In the genomic region with DNA sequence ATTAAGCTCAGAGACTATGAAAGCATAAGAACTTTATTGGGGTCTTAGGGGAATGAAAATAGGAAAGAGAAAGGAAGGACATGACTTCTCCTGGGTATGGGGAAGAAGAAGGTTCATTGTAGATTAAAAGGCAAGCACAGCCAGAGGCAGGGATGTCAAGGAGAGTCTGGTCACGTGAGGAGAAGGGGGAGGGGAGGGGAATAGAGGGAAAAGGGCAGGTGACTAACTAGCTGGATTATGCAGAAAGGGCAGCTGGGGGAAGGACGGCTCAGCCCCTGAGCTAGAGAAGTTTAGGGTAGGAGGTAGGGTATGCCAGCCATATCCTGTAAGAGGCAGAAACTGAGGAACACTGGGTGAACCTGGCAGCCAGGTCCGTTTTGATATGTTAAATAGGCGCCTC, we compare ENCODE assay signal across 17 mouse cellular contexts. TPM values are rescaled to one million over a fixed set of nuclear protein-coding genes. Genes with fewer than 3 reads are reported as not detected.
A peak's percentile ranks its signal among the peaks of the same experiment; 100 is the strongest.
DNase-seq lines count a peak whose midpoint lies in the region; ATAC-seq and TF ChIP-seq lines count a peak whose summit lies in the region.
"Had no signal": no experiment of that assay in that cellular context is flagged by ENCODE, and none has a peak within 500 bp of the region (broad histone marks: within the 10 kb centered on the region; RNA-seq: fewer than 3 reads in every experiment).

No protein-coding gene starts in this region.

- no peaks in the 10 kb centered on the region for H3K79me2 ChIP-seq in MEL (ENCODE audit: control insufficient read depth, insufficient read depth, low read length, poor library complexity)

- no peak overlapping the region for H3K27ac ChIP-seq in MEL (ENCODE audit: control insufficient read depth, low read depth, low read length)
- H3K27ac ChIP-seq in stomach, postnatal 0 days (replicated peaks) = no peak overlapping the region
- no peak overlapping the region for H3K27ac ChIP-seq in thymus, adult 2 months (ENCODE audit: control insufficient read depth, insufficient read depth, low read length)
- H3K27ac ChIP-seq in forebrain, embryonic 12.5 days = no peak overlapping the region
- H3K27ac ChIP-seq: embryonic facial prominence, embryonic 13.5 days; forebrain, embryonic 10.5 days; hindbrain, embryonic 14.5 days; kidney, postnatal 0 days; liver, embryonic 15.5 days had no signal

- H3K9me3 ChIP-seq in megakaryocyte, embryonic 14.5 days = no peaks in the 10 kb centered on the region
- H3K9me3 ChIP-seq in MEL (replicated peaks; ENCODE audit: insufficient read depth, low read length) = no peaks in the 10 kb centered on the region
- no peaks in the 10 kb centered on the region for H3K9me3 ChIP-seq in stomach, postnatal 0 days (ENCODE audit: control insufficient read depth, low read length)
- no peaks in the 10 kb centered on the region for H3K9me3 ChIP-seq in forebrain, embryonic 12.5 days
- H3K9me3 ChIP-seq: embryonic facial prominence, embryonic 13.5 days; forebrain, embryonic 10.5 days; liver, embryonic 15.5 days had no signal

- ATAC-seq in megakaryocyte, adult 5-6 weeks (ENCODE audit: poor library complexity, severe bottlenecking) = no peak
- ATAC-seq in stomach, postnatal 0 days (ENCODE audit: low FRiP score, low TSS enrichment) = no peak
- no peak for ATAC-seq in forebrain, embryonic 12.5 days (ENCODE audit: low FRiP score)
- ATAC-seq: activated CD4-positive, CD25-positive, alpha-beta regulatory T cell, adult 4 months had no signal

- TF ChIP-seq POLR2A in MEL (IDR thresholded peaks at IDR 0.05; ENCODE audit: control insufficient read depth in 1 of 2, insufficient read depth in 1 of 2, low read depth in 1 of 2, low read length in 2 of 2, poor library complexity in 1 of 2) = no peak
- TF ChIP-seq POLR2A in thymus, adult 2 months (IDR thresholded peaks at IDR 0.05; ENCODE audit: control insufficient read depth, extremely low read depth, insufficient read depth, low read length, poor library complexity) = no peak

- no peak overlapping the region for H3K4me2 ChIP-seq in stomach, postnatal 0 days (replicated peaks; ENCODE audit: low read depth)
- H3K4me2 ChIP-seq in forebrain, embryonic 12.5 days = no peak overlapping the region
- H3K4me2 ChIP-seq: embryonic facial prominence, embryonic 13.5 days; hindbrain, embryonic 14.5 days; liver, embryonic 15.5 days had no signal

- H3K9ac ChIP-seq in MEL (ENCODE audit: control insufficient read depth, low read depth, low read length, poor library complexity, severe bottlenecking) = no peak overlapping the region
- H3K9ac ChIP-seq in stomach, postnatal 0 days (ENCODE audit: low read length) = no peak overlapping the region
- H3K9ac ChIP-seq in forebrain, embryonic 12.5 days = no peak overlapping the region
- H3K9ac ChIP-seq: embryonic facial prominence, embryonic 13.5 days; hindbrain, embryonic 14.5 days; liver, embryonic 15.5 days had no signal

- H3K36me3 ChIP-seq in megakaryocyte, embryonic 14.5 days (replicated peaks; ENCODE audit: low read length) = no peaks in the 10 kb centered on the region
- H3K36me3 ChIP-seq in MEL (ENCODE audit: control insufficient read depth in 1 of 2, insufficient read depth in 2 of 2, low read length in 2 of 2) = no peaks in the 10 kb centered on the region; a peak in 1 of 4 replicates
- H3K36me3 ChIP-seq in stomach, postnatal 0 days (ENCODE audit: control insufficient read depth, insufficient read depth, low read length) = no peaks in the 10 kb centered on the region
- H3K36me3 ChIP-seq in thymus, adult 2 months (ENCODE audit: control insufficient read depth, insufficient read depth, low read length) = no peaks in the 10 kb centered on the region
- H3K36me3 ChIP-seq in forebrain, embryonic 12.5 days (replicated peaks) = no peaks in the 10 kb centered on the region
- H3K36me3 ChIP-seq: embryonic facial prominence, embryonic 13.5 days; forebrain, embryonic 10.5 days; liver, embryonic 15.5 days had no signal

- 28% methylated on average over 4 of the region's 4 CpGs for WGBS in stomach, postnatal 0 days
- 87% methylated on average over 4 of the region's 4 CpGs for WGBS in thymus, adult 2 months
- 23% methylated on average over 4 of the region's 4 CpGs for WGBS in forebrain, embryonic 12.5 days

- H3K4me3 ChIP-seq in megakaryocyte, embryonic 14.5 days (replicated peaks) = peak overlapping the region; percentile 4
- no peak overlapping the region for H3K4me3 ChIP-seq in MEL (ENCODE audit: control insufficient read depth in 1 of 2, insufficient read depth in 1 of 2, low read depth in 2 of 2, low read length in 2 of 2)
- H3K4me3 ChIP-seq in stomach, postnatal 0 days (ENCODE audit: low read depth, low read length) = no peak overlapping the region
- no peak overlapping the region for H3K4me3 ChIP-seq in thymus, adult 2 months (ENCODE audit: control insufficient read depth, insufficient read depth, low read length)
- H3K4me3 ChIP-seq in forebrain, embryonic 12.5 days (replicated peaks) = no peak overlapping the region
- H3K4me3 ChIP-seq: embryonic facial prominence, embryonic 13.5 days; forebrain, embryonic 10.5 days; liver, embryonic 15.5 days had no signal

- H3K27me3 ChIP-seq in megakaryocyte, embryonic 14.5 days (replicated peaks) = no peaks in the 10 kb centered on the region
- no peaks in the 10 kb centered on the region for H3K27me3 ChIP-seq in MEL (ENCODE audit: control insufficient read depth in 1 of 2, insufficient read depth in 2 of 2, low read length in 2 of 2)
- H3K27me3 ChIP-seq in stomach, postnatal 0 days (ENCODE audit: control insufficient read depth, insufficient read depth, low read length) = no peaks in the 10 kb centered on the region
- no peaks in the 10 kb centered on the region for H3K27me3 ChIP-seq in thymus, adult 2 months (ENCODE audit: control insufficient read depth, insufficient read depth, low read length)
- no peaks in the 10 kb centered on the region for H3K27me3 ChIP-seq in forebrain, embryonic 12.5 days
- H3K27me3 ChIP-seq: embryonic facial prominence, embryonic 13.5 days; liver, embryonic 15.5 days had no signal

- TF ChIP-seq CTCF in MEL (IDR thresholded peaks at IDR 0.05 in 2 of 3, conservative IDR thresholded peaks at IDR 0.05 in 1 of 3; ENCODE audit: control insufficient read depth in 1 of 3, insufficient read depth in 1 of 3, low read depth in 2 of 3, low read length in 3 of 3, poor library complexity in 1 of 3, severe bottlenecking in 1 of 3) = no peak
- no peak for TF ChIP-seq CTCF in stomach, postnatal 0 days (IDR thresholded peaks at IDR 0.05; ENCODE audit: low read depth)
- no peak for TF ChIP-seq CTCF in thymus, adult 2 months (IDR thresholded peaks at IDR 0.05; ENCODE audit: borderline replicate concordance, control insufficient read depth, extremely low read depth, insufficient read depth, low read length, poor library complexity)

- no peak for TF ChIP-seq EP300 in MEL (IDR thresholded peaks at IDR 0.05; ENCODE audit: low read depth in 1 of 2, low read length in 2 of 2)
- TF ChIP-seq EP300 in stomach, postnatal 0 days (optimal IDR thresholded peaks at IDR 0.05) = no peak

- no peak for DNase-seq in MEL (ENCODE audit: low read depth, low spot score)
- peak; percentile 67 to 70 for DNase-seq in adrenal gland, postnatal 36 days
- DNase-seq in stomach, postnatal 0 days (ENCODE audit: low spot score) = peak; percentile 44
- DNase-seq in thymus, adult 2 months = no peak
- DNase-seq: layer of hippocampus, postnatal 36 days; lung, postnatal 4 days; right cerebral cortex, adult 18-20 months; spleen, adult 18-20 months had no signal

- TF ChIP-seq RAD21 in MEL (IDR thresholded peaks at IDR 0.05; ENCODE audit: low read depth, low read length) = no peak

- H3K4me1 ChIP-seq in megakaryocyte, embryonic 14.5 days = peaks cover 29% of the 10 kb centered on the region
- H3K4me1 ChIP-seq in MEL (ENCODE audit: control insufficient read depth in 1 of 2, insufficient read depth in 2 of 2, low read length in 2 of 2) = no peaks in the 10 kb centered on the region
- no peaks in the 10 kb centered on the region for H3K4me1 ChIP-seq in stomach, postnatal 0 days (replicated peaks; ENCODE audit: control insufficient read depth, insufficient read depth)
- H3K4me1 ChIP-seq in thymus, adult 2 months (replicated peaks; ENCODE audit: control insufficient read depth, insufficient read depth, low read length) = peaks cover 7% of the 10 kb centered on the region
- H3K4me1 ChIP-seq in forebrain, embryonic 12.5 days = no peaks in the 10 kb centered on the region
- H3K4me1 ChIP-seq: embryonic facial prominence, embryonic 13.5 days had no signal

TF ChIP-seq in MEL, 35 proteins besides CTCF, POLR2A, EP300 and RAD21 (continues in another document):
- TF ChIP-seq POLR2AphosphoS2 (IDR thresholded peaks at IDR 0.05; ENCODE audit: low read length) (no peak), SMC3 (IDR thresholded peaks at IDR 0.05; ENCODE audit: low read depth, low read length) (no peak), GABPA (IDR thresholded peaks at IDR 0.05; ENCODE audit: low read depth, low read length) (no peak), BHLHE40 (IDR thresholded peaks at IDR 0.05; ENCODE audit: borderline replicate concordance, low read depth, low read length) (peak; percentile 35; the same call in 1 of the 2 replicates), TAL1 (IDR thresholded peaks at IDR 0.05; ENCODE audit: low read length) (no peak), USF1 (IDR thresholded peaks at IDR 0.05; ENCODE audit: low read depth, low read length) (peak; percentile 73)

RNA-seq across cellular contexts. Expression of a gene that starts 5.9 kb away (rescaled TPM):
- 0.60 and 13.1 TPM in 2 replicates for polyA plus RNA-seq in megakaryocyte, embryonic 14.5 days (2012; ENCODE audit: insufficient read depth, low replicate concordance)
- total RNA-seq in megakaryocyte, adult 5-6 weeks (2015) = 90.5 and 96.5 TPM in 2 replicates
- total RNA-seq in megakaryocyte, adult 5-6 weeks (2017) = 78.1 and 115 TPM in 2 replicates
- total RNA-seq in MEL (2012; rRNA removed) = 82.0 and 94.1 TPM in 2 replicates
- 100 to 1,000 TPM; 170 to 262 TPM for polyA plus RNA-seq in MEL (2012; ENCODE audit: insufficient read depth in 1 of 2, insufficient read length in 2 of 2, low read depth in 1 of 2, low replicate concordance in 2 of 2, missing spikeins in 1 of 2)
- 100 to 1,000 TPM; 117 to 119 TPM for total RNA-seq in adrenal gland, postnatal 36 days (2021)
- 6.6 and 10.6 TPM in 2 replicates for polyA plus RNA-seq in stomach, postnatal 0 days (2015; fragmentation: Nextera tagmentation; extraction: Ambion mirVana)
- 33.3 and 34.7 TPM in 2 replicates for polyA plus RNA-seq in thymus, adult 2 months (2012; rRNA removed)
- 51.1 and 58.9 TPM in 2 replicates for polyA plus RNA-seq in forebrain, embryonic 12.5 days (2016; fragmentation: Nextera tagmentation; extraction: Ambion mirVana)

RNA-seq across cellular contexts. Expression of a gene that starts 56.5 kb away (rescaled TPM):
- 1.6 TPM in 2 replicates for polyA plus RNA-seq in megakaryocyte, embryonic 14.5 days (2012; ENCODE audit: insufficient read depth, low replicate concordance)
- total RNA-seq in megakaryocyte, adult 5-6 weeks (2015) = 8.5 and 9.4 TPM in 2 replicates
- 2.2 and 3.4 TPM in 2 replicates for total RNA-seq in megakaryocyte, adult 5-6 weeks (2017)
- total RNA-seq in MEL (2012; rRNA removed) = not detected in 2 replicates
- under 1 TPM in 1 of 2 experiments, not detected in 1; 0.08 TPM for polyA plus RNA-seq in MEL (2012; ENCODE audit: insufficient read depth in 1 of 2, insufficient read length in 2 of 2, low read depth in 1 of 2, low replicate concordance in 2 of 2, missing spikeins in 1 of 2)
- 1 to 10 TPM; 4.2 to 7.6 TPM for total RNA-seq in adrenal gland, postnatal 36 days (2021)
- 4.1 and 5.3 TPM in 2 replicates for polyA plus RNA-seq in stomach, postnatal 0 days (2015; fragmentation: Nextera tagmentation; extraction: Ambion mirVana)
- polyA plus RNA-seq in thymus, adult 2 months (2012; rRNA removed) = 3.6 and 4.1 TPM in 2 replicates
- 10.9 and 11.1 TPM in 2 replicates for polyA plus RNA-seq in forebrain, embryonic 12.5 days (2016; fragmentation: Nextera tagmentation; extraction: Ambion mirVana)
- polyA plus RNA-seq: activated CD4-positive, CD25-positive, alpha-beta regulatory T cell, adult 4 months had no signal

Comparison
In these comparisons a context has a peak if more than half of its experiments do, and no peak if none do; other contexts are left out.
1. DNase-seq: peak in adrenal gland, postnatal 36 days (2 of 2) and stomach, postnatal 0 days (single experiment); none in MEL (single experiment) and thymus, adult 2 months (single experiment).